22 mouse cellular contexts compared by ENCODE assay signal in genomic region chr2:58350657-58351056, GRCm38 (mm10). TPM values are rescaled to one million over a fixed set of nuclear protein-coding genes. Genes with fewer than 3 reads are reported as not detected.
DNase-seq lines count a peak whose midpoint lies in the region; ATAC-seq lines count a peak whose summit lies in the region.
"Had no signal": no experiment of that assay in that cellular context is flagged by ENCODE, and none has a peak within 500 bp of the region (broad histone marks: within the 10 kb centered on the region; RNA-seq: fewer than 3 reads in every experiment).

No protein-coding gene starts in this region.

- no peak overlapping the region for H3K27ac ChIP-seq in hindbrain, embryonic 11.5 days (ENCODE audit: low read depth, low read length)
- H3K27ac ChIP-seq: embryonic facial prominence, embryonic 10.5 days; embryonic facial prominence, embryonic 12.5 days; forebrain, embryonic 13.5 days; forebrain, embryonic 15.5 days had no signal

- ATAC-seq in frontal cortex, adult (ENCODE audit: low TSS enrichment) = peak; percentile 52; the same call in 1 of the 2 replicates
- ATAC-seq in hindbrain, embryonic 11.5 days (ENCODE audit: low FRiP score) = no peak
- ATAC-seq: activated CD4-positive, CD25-positive, alpha-beta regulatory T cell, adult 4 months; forebrain, embryonic 13.5 days; forebrain, embryonic 15.5 days; forebrain, postnatal 0 days; Patski had no signal

- no peak overlapping the region for H3K4me3 ChIP-seq in hindbrain, embryonic 11.5 days (ENCODE audit: low read depth, low read length)
- H3K4me3 ChIP-seq: embryonic facial prominence, embryonic 10.5 days; embryonic facial prominence, embryonic 12.5 days; forebrain, embryonic 13.5 days; forebrain, embryonic 15.5 days had no signal

- WGBS in hindbrain, embryonic 11.5 days = 90% methylated on average over 2 of the region's 2 CpGs

- H3K4me1 ChIP-seq in hindbrain, embryonic 11.5 days (replicated peaks; ENCODE audit: control insufficient read depth, insufficient read depth, low read length) = no peaks in the 10 kb centered on the region
- H3K4me1 ChIP-seq: embryonic facial prominence, embryonic 10.5 days; embryonic facial prominence, embryonic 12.5 days; forebrain, embryonic 13.5 days; forebrain, embryonic 15.5 days had no signal

- H3K36me3 ChIP-seq in hindbrain, embryonic 11.5 days (ENCODE audit: control insufficient read depth, insufficient read depth, low read length) = no peaks in the 10 kb centered on the region
- H3K36me3 ChIP-seq: embryonic facial prominence, embryonic 10.5 days; embryonic facial prominence, embryonic 12.5 days; forebrain, embryonic 15.5 days had no signal

- intact Hi-C loops in left cerebral cortex, postnatal 36 days (cut with DNase I) = no loop called here

- H3K4me2 ChIP-seq in hindbrain, embryonic 11.5 days (replicated peaks; ENCODE audit: low read depth, low read length) = no peak overlapping the region
- H3K4me2 ChIP-seq: embryonic facial prominence, embryonic 12.5 days; forebrain, embryonic 13.5 days; forebrain, embryonic 15.5 days had no signal

- H3K9me3 ChIP-seq in hindbrain, embryonic 11.5 days (ENCODE audit: control insufficient read depth, low read length) = no peaks in the 10 kb centered on the region
- H3K9me3 ChIP-seq: embryonic facial prominence, embryonic 10.5 days; embryonic facial prominence, embryonic 12.5 days; forebrain, embryonic 13.5 days; forebrain, embryonic 15.5 days had no signal

- H3K27me3 ChIP-seq in hindbrain, embryonic 11.5 days (ENCODE audit: control insufficient read depth, insufficient read depth, low read length) = no peaks in the 10 kb centered on the region; the same call in 1 of the 2 replicates
- H3K27me3 ChIP-seq: forebrain, embryonic 13.5 days; forebrain, embryonic 15.5 days had no signal

- H3K9ac ChIP-seq in hindbrain, embryonic 11.5 days (ENCODE audit: low read depth, low read length) = no peak overlapping the region
- H3K9ac ChIP-seq: embryonic facial prominence, embryonic 12.5 days; forebrain, embryonic 13.5 days; forebrain, embryonic 15.5 days; forebrain, postnatal 0 days had no signal

- no peak for DNase-seq in frontal cortex, postnatal 14 days (ENCODE audit: low spot score in 2 of 2)
- peak; percentile 48 for DNase-seq in brain, adult 2 months (ENCODE audit: low read depth, low spot score)
- DNase-seq in hindbrain, embryonic 11.5 days (ENCODE audit: low spot score) = no peak
- DNase-seq in left cerebral cortex, postnatal 36 days (ENCODE audit: low spot score in 2 of 2) = no peak
- DNase-seq: adrenal gland, adult 8-10 months; adrenal gland, postnatal 14 days; adrenal gland, postnatal 36 days; cerebellum, adult 11-12 months; cerebellum, adult 2 months; cerebellum, adult 9-10 months; cerebellum, postnatal 10 days; cerebellum, postnatal 25 days; forebrain, postnatal 0 days had no signal

RNA-seq across cellular contexts. Expression of gene Acvr1c, which starts 7.0 kb away (rescaled TPM):
- polyA plus RNA-seq in hindbrain, embryonic 11.5 days (2014; fragmentation: Nextera tagmentation; extraction: Ambion mirVana) = 0.07 and 0.26 TPM in 2 replicates
- 10 to 100 TPM; 16.8 to 18.3 TPM for total RNA-seq in left cerebral cortex, postnatal 36 days (2021)
- total RNA-seq: ES-E14, MEL had no signal
- polyA plus RNA-seq: Patski had no signal
